Mouse (Mus musculus): ENCODE results near the gene Med8. TPM values are rescaled to one million over a fixed set of nuclear protein-coding genes. Genes with fewer than 3 reads are reported as not detected.

The Med8 gene
- polyA plus RNA-seq, 1 experiment from 2014 or later: 95.1 TPM

Other genes with a start within 250 kb of the Med8 start
- gene Kdm4a, start 229.3 kb upstream of the Med8 start, polyA plus RNA-seq (2014; fragmentation: Nextera tagmentation; extraction: Ambion mirVana): 30.7 and 30.8 TPM in 2 replicates
- 24.5 and 26.9 TPM in 2 replicates for gene Ptprf, start 117.9 kb upstream of the Med8 start, polyA plus RNA-seq (2014; fragmentation: Nextera tagmentation; extraction: Ambion mirVana)
- 6.6 and 7.6 TPM in 2 replicates for gene Szt2, start 64 bp upstream of the Med8 start, polyA plus RNA-seq (2014; fragmentation: Nextera tagmentation; extraction: Ambion mirVana)
- gene Elovl1, start 18.8 kb downstream of the Med8 start, polyA plus RNA-seq (2014; fragmentation: Nextera tagmentation; extraction: Ambion mirVana): 59.7 and 68.4 TPM in 2 replicates
- 169 and 179 TPM in 2 replicates for gene Cdc20, start 28.0 kb downstream of the Med8 start, polyA plus RNA-seq (2014; fragmentation: Nextera tagmentation; extraction: Ambion mirVana)
- gene Mpl, start 48.2 kb downstream of the Med8 start, polyA plus RNA-seq (2014; fragmentation: Nextera tagmentation; extraction: Ambion mirVana): 3.7 and 4.4 TPM in 2 replicates
- gene Tie1, start 80.7 kb downstream of the Med8 start, polyA plus RNA-seq (2014; fragmentation: Nextera tagmentation; extraction: Ambion mirVana): 34.6 and 40.9 TPM in 2 replicates
- 0.31 and 0.39 TPM in 2 replicates for gene 2610528J11Rik, start 117.7 kb downstream of the Med8 start, polyA plus RNA-seq (2014; fragmentation: Nextera tagmentation; extraction: Ambion mirVana)
- gene Tmem125, start 134.7 kb downstream of the Med8 start, polyA plus RNA-seq (2014; fragmentation: Nextera tagmentation; extraction: Ambion mirVana): 0.16 and 0.45 TPM in 2 replicates
- 1.2 and 1.5 TPM in 2 replicates for gene Cfap57, start 211.4 kb downstream of the Med8 start, polyA plus RNA-seq (2014; fragmentation: Nextera tagmentation; extraction: Ambion mirVana)
- gene Ebna1bp2, start 211.5 kb downstream of the Med8 start, polyA plus RNA-seq (2014; fragmentation: Nextera tagmentation; extraction: Ambion mirVana): 106 and 111 TPM in 2 replicates
- not detected in 2 replicates for gene Olfr62, start 249.6 kb downstream of the Med8 start, polyA plus RNA-seq (2014; fragmentation: Nextera tagmentation; extraction: Ambion mirVana)

Measured in heart, embryonic 11.5 days (tissue).